8 mouse cellular contexts compared by ENCODE assay signal in genomic region chr19:38054149-38054719, GRCm38 (mm10). TPM values are rescaled to one million over a fixed set of nuclear protein-coding genes. Genes with fewer than 3 reads are reported as not detected.
DNase-seq lines count a peak whose midpoint lies in the region; ATAC-seq and TF ChIP-seq lines count a peak whose summit lies in the region.

No protein-coding gene starts in this region.

- DNase-seq in cerebellum, adult 2 months = peak in 1 of 2 experiments; percentile 80
- no peak for DNase-seq in cerebellum, adult 11 months
- peak; percentile 89 for DNase-seq in 3T3-L1 (ENCODE audit: low read depth, low spot score)
- DNase-seq in adrenal gland, postnatal 25 days = peak; percentile 78
- DNase-seq in forelimb bud, embryonic 11.5 days (ENCODE audit: low read depth, low spot score) = peak; percentile 72
- peak; percentile 94 for DNase-seq in induced T-regulatory cell, adult 2 months (ENCODE audit: low read depth)

- H3K27me3 ChIP-seq in cerebellum, adult 2 months (ENCODE audit: control insufficient read depth, insufficient read depth, low read length) = no peaks in the 10 kb centered on the region
- peaks cover 45% of the 10 kb centered on the region for H3K27me3 ChIP-seq in liver, embryonic 12.5 days (replicated peaks)

- no peaks in the 10 kb centered on the region for H3K9me3 ChIP-seq in liver, embryonic 12.5 days (replicated peaks)

- H3K36me3 ChIP-seq in liver, embryonic 12.5 days = peaks cover 2% of the 10 kb centered on the region; the same call in 1 of the 2 replicates

- ATAC-seq in liver, embryonic 12.5 days = peak; percentile 74
- ATAC-seq in monocyte, adult 5-6 weeks (replicated peaks; ENCODE audit: insufficient number of reproducible peaks, low FRiP score, low TSS enrichment, poor library complexity, severe bottlenecking) = peak; percentile 79

- no peaks in the 10 kb centered on the region for H3K4me1 ChIP-seq in cerebellum, adult 2 months (ENCODE audit: control insufficient read depth, insufficient read depth, low read length)
- H3K4me1 ChIP-seq in liver, embryonic 12.5 days = peaks cover 24% of the 10 kb centered on the region

- no peak overlapping the region for H3K9ac ChIP-seq in liver, embryonic 12.5 days

- peak overlapping the region; percentile 80 for H3K4me3 ChIP-seq in cerebellum, adult 2 months (replicated peaks; ENCODE audit: insufficient read depth, low read depth, low read length)
- H3K4me3 ChIP-seq in liver, embryonic 12.5 days = peak overlapping the region; percentile 61

- under 1% methylated on average over 23 of the region's 23 CpGs for WGBS in cerebellum, adult 2 months
- WGBS in liver, embryonic 12.5 days (ENCODE audit: insufficient replicate concordance) = under 1% methylated on average over 23 of the region's 23 CpGs

- no peak overlapping the region for H3K27ac ChIP-seq in cerebellum, adult 2 months (ENCODE audit: insufficient read depth, low read length)
- H3K27ac ChIP-seq in liver, embryonic 12.5 days = no peak overlapping the region

- no peak for TF ChIP-seq CTCF in cerebellum, adult 2 months (IDR thresholded peaks at IDR 0.05; ENCODE audit: borderline replicate concordance, insufficient read depth, low read depth, low read length)

- no peak for TF ChIP-seq POLR2A in cerebellum, adult 2 months (IDR thresholded peaks at IDR 0.05; ENCODE audit: borderline replicate concordance, insufficient read depth, low read length)

- H3K4me2 ChIP-seq in liver, embryonic 12.5 days = peak overlapping the region; percentile 67

RNA-seq across cellular contexts. Expression of gene Cep55, which starts 0.6 kb away (rescaled TPM):
- polyA plus RNA-seq in cerebellum, adult 2 months (2012; rRNA removed) = 0.16 and 0.18 TPM in 2 replicates
- 3.7 and 7.4 TPM in 2 replicates for total RNA-seq in adrenal gland, postnatal 25 days (2021)
- 8.6 and 9.6 TPM in 2 replicates for polyA plus RNA-seq in liver, embryonic 12.5 days (2016; fragmentation: Nextera tagmentation; extraction: Ambion mirVana)
- 2.9 to 4.1 TPM (median 3.4 TPM) in 3 replicates for total RNA-seq in monocyte, adult 5-6 weeks (2017)

RNA-seq across cellular contexts. Expression of gene Myof, which starts 10.9 kb away (rescaled TPM):
- 2.1 and 3.3 TPM in 2 replicates for polyA plus RNA-seq in cerebellum, adult 2 months (2012; rRNA removed)
- total RNA-seq in adrenal gland, postnatal 25 days (2021) = 28.3 and 29.8 TPM in 2 replicates
- 0.66 and 0.97 TPM in 2 replicates for polyA plus RNA-seq in liver, embryonic 12.5 days (2016; fragmentation: Nextera tagmentation; extraction: Ambion mirVana)
- total RNA-seq in monocyte, adult 5-6 weeks (2017) = 4.6 to 10.5 TPM (median 7.5 TPM) in 3 replicates

RNA-seq across cellular contexts. Expression of gene Ffar4, which starts 42.6 kb away (rescaled TPM):
- not detected in 2 replicates for polyA plus RNA-seq in cerebellum, adult 2 months (2012; rRNA removed)
- 3.9 and 12.9 TPM in 2 replicates for total RNA-seq in adrenal gland, postnatal 25 days (2021)
- polyA plus RNA-seq in liver, embryonic 12.5 days (2016; fragmentation: Nextera tagmentation; extraction: Ambion mirVana) = 0.18 and 0.54 TPM in 2 replicates
- 0.32 TPM in 1 of 3 replicates, not detected in the others for total RNA-seq in monocyte, adult 5-6 weeks (2017)
